Mouse (Mus musculus) layer of hippocampus, adult 6 months (tissue): Measurements from ENCODE around the gene Inpp5a. TPM values are rescaled to one million over a fixed set of nuclear protein-coding genes. Genes with fewer than 3 reads are reported as not detected.

Source experiments
- long read RNA-seq, 2 experiments: library from polyadenylated mRNA; unstranded; transcript quantifications; one replicate each; pipeline ENCODE4 v2.0.0; 2019 to 2020
- polyA plus RNA-seq: library from polyadenylated mRNA; unstranded; fragments of <200 nt; fragmentation: Nextera tagmentation; gene quantifications from 2 replicates; pipeline ENCODE4 v1.2.3, GENCODE M21; 2021

Gene Inpp5a
- polyA plus RNA-seq: 3.9 and 5.3 TPM in 2 replicates
- long read RNA-seq, experiment 1, partial matches to known transcripts: 9 of 12 reads
- long read RNA-seq, experiment 1, other reads (novel, unspliced or antisense): 3 of 12 reads
- long read RNA-seq, experiment 2, partial matches to known transcripts: 7 of 32 reads
- long read RNA-seq, experiment 2, other reads (novel, unspliced or antisense): 19 of 32 reads

DNA sequence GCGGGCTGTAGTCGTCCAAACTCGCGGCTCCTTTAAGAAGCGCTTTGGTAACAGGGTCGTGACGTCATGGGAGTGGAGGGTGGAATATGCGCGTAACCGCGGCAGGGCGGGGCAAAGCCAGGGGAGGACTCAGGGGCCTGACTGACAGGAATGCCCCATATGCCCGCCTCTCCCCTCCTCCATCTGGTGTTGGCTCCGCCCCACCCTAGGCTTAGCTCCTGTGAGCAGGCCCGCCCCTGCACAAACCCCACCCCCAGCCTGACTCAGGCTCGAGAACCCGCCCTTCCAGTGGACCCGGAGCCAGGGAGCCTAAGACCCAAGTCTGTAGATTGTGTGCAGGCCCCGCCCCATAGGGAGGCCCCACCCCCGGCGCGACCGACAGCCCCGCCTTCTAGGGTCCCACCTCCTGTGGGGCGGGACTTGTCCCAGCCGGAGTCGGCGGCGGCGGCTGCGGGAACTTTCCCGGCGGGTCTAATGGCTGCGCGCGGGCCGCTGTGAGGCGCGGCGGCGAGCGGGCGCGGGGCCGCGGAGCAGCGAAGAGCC lies at the start of gene Inpp5a:
Gene Inpp5a (plus strand): TSS at position 440 of the 543 bp plus-strand sequence.

DNA sequence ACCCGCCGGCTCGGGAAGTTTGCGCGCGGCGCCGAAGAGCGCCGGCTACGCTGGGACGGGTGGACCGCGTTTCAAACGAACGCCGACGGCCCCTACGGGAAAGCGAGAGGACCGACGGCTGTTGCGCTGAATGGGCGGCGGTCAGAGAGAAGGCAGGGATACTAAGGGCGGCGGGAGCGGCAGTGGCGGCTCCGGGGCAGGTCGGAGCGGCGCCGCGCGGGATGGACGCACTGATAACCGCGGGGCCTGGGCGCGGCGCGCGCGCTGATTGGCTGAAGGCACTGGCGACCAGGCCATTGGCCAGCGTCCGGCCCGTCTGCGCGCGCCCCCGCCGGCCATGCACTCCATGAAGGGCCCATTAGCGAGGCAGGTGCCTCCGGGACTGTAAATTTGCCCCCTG lies 193.7 kb downstream of the Inpp5a start, which contains the start of gene Nkx6-2:
Gene Nkx6-2 (minus strand): TSS at position 203 of the 400 bp plus-strand sequence.

Other genes starting within 250 kb of the Inpp5a start
- gene Lrrc27, start 176.1 kb upstream of the Inpp5a start, polyA plus RNA-seq: 4.4 and 5.3 TPM in 2 replicates
- 2.2 and 3.3 TPM in 2 replicates for gene Stk32c, start 175.8 kb upstream of the Inpp5a start, polyA plus RNA-seq
- gene Pwwp2b, start 140.6 kb upstream of the Inpp5a start, polyA plus RNA-seq: 7.6 and 10.4 TPM in 2 replicates
- gene Nkx6-2, start 193.7 kb downstream of the Inpp5a start, polyA plus RNA-seq: 7.2 and 10.8 TPM in 2 replicates